Mouse (Mus musculus) layer of hippocampus, adult 2 months (tissue): ENCODE data around the gene Cgref1. TPM values are rescaled to one million over a fixed set of nuclear protein-coding genes. Genes with fewer than 3 reads are reported as not detected.

Experiments
- DNase-seq, 2 experiments: peaks; one replicate each; pipeline ENCODE4 v3.0.0; 2022; ENCODE audit warnings: low spot score in 2 of 2
- H3K27ac ChIP-seq: fragments of 200-600 bp; 2 replicates; pipeline ENCODE4 v1.8.1; 2022
- H3K4me3 ChIP-seq: fragments of 200-600 bp; 2 replicates; pipeline ENCODE4 v1.8.1; 2022; ENCODE audit warnings: mild to moderate bottlenecking
- CTCF ChIP-seq: fragments of 200-600 bp; conservative IDR thresholded peaks from 2 replicates; pipeline ENCODE4 v1.8.1; 2022; ENCODE audit warnings: antibody characterized with exemption, mild to moderate bottlenecking, moderate library complexity
- total RNA-seq, 2 experiments: library from RNA; stranded (reverse); gene quantifications; 2 replicates each; pipeline ENCODE4 v1.2.3; 2021

Cgref1 gene
- total RNA-seq, 2 experiments from 2014 or later: 15.5 to 16.7 TPM

- no peak overlapping the region for H3K27ac ChIP-seq
- no peak overlapping the region for H3K4me3 ChIP-seq
- no peak for DNase-seq
- no peak for TF ChIP-seq CTCF
These were observed 24.8 kb downstream of the Cgref1 start for GRCm38 (mm10) chr5:30920621-30921020.

- H3K27ac ChIP-seq: no peak overlapping the region
- TF ChIP-seq CTCF: no peak
- H3K4me3 ChIP-seq: no peak overlapping the region
- DNase-seq: no peak
These were observed 25.4 kb downstream of the Cgref1 start for GRCm38 (mm10) chr5:30919831-30920614.

- no peak for TF ChIP-seq CTCF
- no peak overlapping the region for H3K4me3 ChIP-seq
- no peak overlapping the region for H3K27ac ChIP-seq
- no peak for DNase-seq
These were observed 26.7 kb downstream of the Cgref1 start for GRCm38 (mm10) chr5:30918691-30919090.

- no peak overlapping the region for H3K4me3 ChIP-seq
- DNase-seq: no peak
- H3K27ac ChIP-seq: no peak overlapping the region
- TF ChIP-seq CTCF: no peak
These were observed 27.3 kb downstream of the Cgref1 start for GRCm38 (mm10) chr5:30917891-30918670.

GRCm38 (mm10) chr5:30917348-30917747, 28.0 kb downstream of the Cgref1 start:
- no peak for DNase-seq
- TF ChIP-seq CTCF: no peak
- Histone ChIP-seq H3K27ac (peak overlapping the region; percentile 79; the same call in 1 of the 2 replicates), H3K4me3 (no peak overlapping the region)

- DNase-seq: no peak
- Histone ChIP-seq H3K4me3 (no peak overlapping the region), H3K27ac (peak overlapping the region; percentile 79; the same call in 1 of the 2 replicates)
- TF ChIP-seq CTCF: no peak
These were observed 28.6 kb downstream of the Cgref1 start for GRCm38 (mm10) chr5:30916841-30917240.

GRCm38 (mm10) chr5:30915974-30916433, 29.4 kb downstream of the Cgref1 start:
- peak; percentile 87 to 95 for DNase-seq
- TF ChIP-seq CTCF: peak; percentile 83
- peak overlapping the region; percentile 12; the same call in 1 of the 2 replicates for H3K4me3 ChIP-seq
- H3K27ac ChIP-seq: peak overlapping the region; percentile 79

- no peak for TF ChIP-seq CTCF
- H3K27ac ChIP-seq: peak overlapping the region; percentile 55; the same call in 1 of the 2 replicates
- H3K4me3 ChIP-seq: no peak overlapping the region
- DNase-seq: no peak
These were observed 29.9 kb downstream of the Cgref1 start for GRCm38 (mm10) chr5:30915456-30915855.

- no peak for DNase-seq
- no peak overlapping the region for H3K4me3 ChIP-seq
- H3K27ac ChIP-seq: no peak overlapping the region
- no peak for TF ChIP-seq CTCF
These were observed 30.5 kb downstream of the Cgref1 start for GRCm38 (mm10) chr5:30914849-30915248.

- DNase-seq: no peak
- Histone ChIP-seq H3K4me3 (no peak overlapping the region), H3K27ac (no peak overlapping the region)
- TF ChIP-seq CTCF: no peak
These were observed 31.2 kb downstream of the Cgref1 start for GRCm38 (mm10) chr5:30914101-30914635.

- TF ChIP-seq CTCF: no peak
- Histone ChIP-seq H3K27ac (peak within 1 kb of the TSS; percentile 48; the same call in 1 of the 2 replicates), H3K4me3 (peak within 1 kb of the TSS; percentile 18; the same call in 1 of the 2 replicates)
- no peak for DNase-seq
These were observed 32.1 kb downstream of the Cgref1 start, which contains the start of gene Emilin1 for GRCm38 (mm10) chr5:30913060-30913841. Gene Emilin1 (plus strand): TSS chr5:30913402.

GRCm38 (mm10) chr5:30912156-30912555, 33.2 kb downstream of the Cgref1 start:
- no peak overlapping the region for H3K4me3 ChIP-seq
- peak overlapping the region; percentile 48; the same call in 1 of the 2 replicates for H3K27ac ChIP-seq
- TF ChIP-seq CTCF: no peak
- no peak for DNase-seq
